Mouse (Mus musculus) small intestine, adult 2 months (tissue): ENCODE measurements around the gene Bcl6.
A peak's percentile ranks its signal among the peaks of the same experiment; 100 is the strongest.

Experiments
- CTCF ChIP-seq: fragments of 200-500 bp; IDR thresholded peaks from 2 replicates; pipeline ENCODE4 v1.5.1; 2012; ENCODE audit warnings: low read depth, mild to moderate bottlenecking, control low read depth, inconsistent platforms, low read length, moderate library complexity, mixed read lengths; ENCODE audit not compliant: insufficient replicate concordance, insufficient read length; ENCODE audit errors: extremely low read depth
- POLR2A ChIP-seq: fragments of 200-500 bp; IDR thresholded peaks from 2 replicates; pipeline ENCODE4 v1.6.1; 2012; ENCODE audit warnings: low read depth, mild to moderate bottlenecking, control low read depth, inconsistent platforms, low read length, moderate library complexity

DNA sequence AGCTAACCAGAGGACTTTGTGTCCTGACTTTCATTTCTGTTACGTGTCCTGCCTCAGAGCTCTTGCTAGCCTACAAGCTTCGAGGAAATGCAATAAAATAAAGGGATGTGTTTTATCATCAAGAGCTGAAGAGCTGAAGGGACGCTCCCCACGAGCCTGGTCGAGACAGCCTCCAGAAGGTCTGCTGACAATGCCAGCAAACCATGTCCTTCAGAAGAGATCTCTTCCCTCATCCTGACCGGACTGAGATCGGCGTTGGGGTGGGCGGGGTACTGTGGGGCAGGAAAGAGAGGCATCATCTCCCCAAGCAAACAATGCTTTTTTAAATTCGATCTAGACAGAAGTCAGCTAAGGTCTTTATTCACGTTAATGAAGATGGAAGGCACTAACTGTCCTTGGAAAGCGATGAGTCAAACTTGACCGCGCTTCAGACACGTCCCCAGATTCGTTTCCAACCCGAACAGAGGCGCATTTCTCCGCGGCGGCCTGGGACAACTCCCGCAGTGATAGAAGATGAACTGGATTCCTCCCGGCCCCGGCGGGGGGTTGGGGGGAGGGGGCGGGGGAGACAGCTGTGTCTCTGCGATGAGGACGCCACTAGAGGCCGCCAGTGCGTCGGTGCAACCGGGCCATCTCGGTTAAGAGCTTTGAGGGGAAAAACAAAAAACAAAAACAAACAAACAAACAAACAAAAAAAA, 5.6 kb downstream of the Bcl6 start:
- TF ChIP-seq CTCF, result peak; percentile 78; the same call in 1 of the 2 replicates
- no peak for TF ChIP-seq POLR2A
